Comparison of ENCODE assay signal across 18 mouse cellular contexts in genomic region chr3:158365801-158366200, GRCm38 (mm10).
"Had no signal": no experiment of that assay in that cellular context is flagged by ENCODE, and none has a peak within 500 bp of the region (broad histone marks: within the 10 kb centered on the region; RNA-seq: fewer than 3 reads in every experiment).

No protein-coding gene starts in this region.

- H3K27ac ChIP-seq: lung, embryonic 15.5 days; macrophage; midbrain, embryonic 13.5 days; midbrain, embryonic 15.5 days; neural tube, embryonic 12.5 days had no signal

- H3K4me2 ChIP-seq: lung, embryonic 15.5 days; midbrain, embryonic 11.5 days; midbrain, embryonic 13.5 days; midbrain, embryonic 15.5 days; neural tube, embryonic 12.5 days had no signal

- DNase-seq: liver, postnatal 0 days; lung, adult 2 months; lung, postnatal 14 days; lung, postnatal 36 days; right cerebral cortex, postnatal 25 days; right cerebral cortex, postnatal 4 days; spleen, adult 18-20 months; thymus, adult 2 months; thymus, postnatal 25 days; thymus, postnatal 4 days had no signal

- H3K9me3 ChIP-seq: lung, embryonic 15.5 days; megakaryocyte, embryonic 14.5 days; midbrain, embryonic 13.5 days; midbrain, embryonic 15.5 days; neural tube, embryonic 12.5 days had no signal

- ATAC-seq: liver, postnatal 0 days; lung, postnatal 0 days; midbrain, embryonic 13.5 days; midbrain, embryonic 15.5 days had no signal

- H3K4me3 ChIP-seq: lung, embryonic 15.5 days; megakaryocyte, embryonic 14.5 days; midbrain, embryonic 13.5 days; midbrain, embryonic 15.5 days; neural tube, embryonic 12.5 days had no signal

- H3K4me1 ChIP-seq: lung, embryonic 15.5 days; megakaryocyte, embryonic 14.5 days; midbrain, embryonic 13.5 days; midbrain, embryonic 15.5 days; neural tube, embryonic 12.5 days had no signal

- H3K27me3 ChIP-seq: lung, embryonic 15.5 days; megakaryocyte, embryonic 14.5 days; midbrain, embryonic 13.5 days; midbrain, embryonic 15.5 days; neural tube, embryonic 12.5 days had no signal

- H3K36me3 ChIP-seq: lung, embryonic 15.5 days; midbrain, embryonic 13.5 days; midbrain, embryonic 15.5 days; neural tube, embryonic 12.5 days had no signal

- H3K9ac ChIP-seq: liver, postnatal 0 days; lung, embryonic 15.5 days; midbrain, embryonic 13.5 days; midbrain, embryonic 15.5 days; neural tube, embryonic 12.5 days had no signal
